Mouse (Mus musculus) gastrocnemius, adult 2 months (tissue): ENCODE data around the gene B230307C23Rik. TPM values are rescaled to one million over a fixed set of nuclear protein-coding genes. Genes with fewer than 3 reads are reported as not detected.
"Not testable (repeated sequence)": the region's sequence is repeated elsewhere in the genome, so short reads cannot be mapped to it uniquely, and the experiment has no call there.

Experiments
- DNase-seq: peaks from one replicate; pipeline ENCODE4 v3.0.0; 2022
- H3K27ac ChIP-seq: fragments of 200-600 bp; 2 replicates; pipeline ENCODE4 v1.8.1; 2022; ENCODE audit warnings: mild to moderate bottlenecking
- H3K4me3 ChIP-seq: fragments of 200-600 bp; 2 replicates; pipeline ENCODE4 v1.8.1; 2022; ENCODE audit warnings: mild to moderate bottlenecking, moderate library complexity
- CTCF ChIP-seq: fragments of 200-600 bp; IDR thresholded peaks from 2 replicates; pipeline ENCODE4 v1.8.1; 2022; ENCODE audit warnings: antibody characterized with exemption, mild to moderate bottlenecking, moderate library complexity
- intact Hi-C: fragments of 180-260 bp; cut with DNase I; formaldehyde crosslinking; loops from one replicate; pipeline ENCODE4 v1.15.1; 2025
- total RNA-seq, 2 experiments: library from RNA; stranded (reverse); gene quantifications; 2 replicates each; pipeline ENCODE4 v1.2.3; 2021

B230307C23Rik gene
- total RNA-seq, 2 experiments from 2014 or later: 4.2 to 6.3 TPM

DNA sequence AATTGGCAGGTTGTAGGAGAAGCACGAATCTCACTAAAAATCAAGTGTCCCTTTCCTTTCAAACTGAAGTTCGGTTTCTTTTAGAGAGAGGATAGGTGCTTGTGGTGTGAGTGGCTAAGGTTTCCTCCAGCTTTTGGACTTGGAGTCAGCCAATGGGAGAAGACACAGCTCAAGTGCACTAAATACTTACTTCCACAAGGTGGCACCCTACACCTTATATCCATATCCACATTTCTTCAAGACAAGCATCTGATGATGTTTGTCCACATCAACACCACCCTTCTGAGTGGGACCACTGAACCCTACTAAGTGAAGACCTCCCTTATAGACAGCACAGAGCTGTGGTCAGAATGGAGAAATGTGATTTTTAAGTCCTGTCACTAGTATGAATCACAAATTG is 44.6 kb downstream of the B230307C23Rik start:
- intact Hi-C loops: no loop called here
- Histone ChIP-seq H3K4me3 (no peak overlapping the region), H3K27ac (no peak overlapping the region)
- TF ChIP-seq CTCF: peak; percentile 68
- no peak for DNase-seq

DNA sequence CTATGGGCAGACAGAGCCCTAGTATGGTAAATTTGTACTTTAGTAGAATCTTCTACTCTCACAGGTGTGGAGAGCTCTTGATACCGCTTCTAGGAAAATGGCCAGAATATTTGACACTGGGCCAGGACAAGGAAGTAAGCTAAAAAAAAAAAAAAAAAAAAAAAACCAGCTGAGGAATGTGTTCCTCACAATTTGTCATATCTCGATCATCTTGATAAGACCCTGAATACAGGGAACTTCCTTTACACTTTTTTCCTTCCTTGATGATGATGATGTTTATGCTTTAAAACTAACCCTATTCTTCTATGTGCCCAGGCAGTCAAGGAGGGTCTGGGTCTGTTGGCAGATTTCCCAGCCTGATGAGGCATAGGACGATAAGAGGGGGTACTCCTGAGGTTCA is 82.3 kb downstream of the B230307C23Rik start:
- DNase-seq, intact Hi-C loops, H3K4me3 ChIP-seq: not testable (repeated sequence)
- H3K27ac ChIP-seq: peak overlapping the region; percentile 1; the same call in 1 of the 2 replicates

DNA sequence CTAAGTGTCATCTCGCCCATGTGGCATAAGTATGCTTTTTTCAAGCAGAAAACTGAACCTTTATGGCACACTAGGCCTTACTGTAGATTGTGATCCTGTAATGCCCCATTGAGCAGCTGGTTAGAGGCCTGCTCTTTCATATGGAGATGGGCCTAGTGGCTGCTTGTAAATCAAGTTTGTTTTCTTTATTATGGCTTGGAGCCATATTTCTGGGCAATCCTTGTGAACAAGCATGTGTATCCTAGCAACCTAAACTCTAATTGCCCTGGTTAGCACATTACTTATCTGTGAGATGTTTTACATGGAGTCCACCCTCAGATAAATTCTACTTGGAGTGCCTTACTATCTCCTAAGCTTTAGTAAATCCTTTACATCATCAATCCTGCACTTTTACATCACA is 84.0 kb downstream of the B230307C23Rik start:
- peak overlapping the region; percentile 94 for H3K4me3 ChIP-seq
- intact Hi-C loops, DNase-seq: not testable (repeated sequence)
- peak overlapping the region; percentile 84 for H3K27ac ChIP-seq

Other genes starting within 250 kb of the B230307C23Rik start
- gene Ripk4, start 233.5 kb upstream of the B230307C23Rik start, total RNA-seq: not detected
- gene Prdm15, start 145.5 kb upstream of the B230307C23Rik start, total RNA-seq: 10 to 100 TPM in 1 of 2 experiments, 1 to 10 TPM in 1; 6.7 to 10.2 TPM
- 100 to 1,000 TPM; 203 to 277 TPM for gene C2cd2, start 34.7 kb upstream of the B230307C23Rik start, total RNA-seq
- gene Zbtb21, start 34.7 kb upstream of the B230307C23Rik start, total RNA-seq: 1 to 10 TPM; 7.4 to 9.1 TPM
- 1 to 10 TPM; 2.8 TPM for gene A630089N07Rik, start 85.1 kb downstream of the B230307C23Rik start, total RNA-seq